Mouse (Mus musculus) kidney, adult 2 months (tissue): ENCODE measurements around the gene Tmem200c.

Experiments used
- CTCF ChIP-seq: fragments of 200-500 bp; conservative IDR thresholded peaks from 2 replicates; pipeline ENCODE4 v1.5.1; 2011; ENCODE audit warnings: low read depth, mild to moderate bottlenecking, control low read depth, low read length, moderate library complexity, mixed read lengths; ENCODE audit not compliant: insufficient read depth, insufficient read length
- POLR2A ChIP-seq: fragments of 200-500 bp; IDR thresholded peaks from one replicate; pipeline ENCODE4 v1.6.1; 2011; ENCODE audit warnings: low read depth, low read length, control low read depth

DNA sequence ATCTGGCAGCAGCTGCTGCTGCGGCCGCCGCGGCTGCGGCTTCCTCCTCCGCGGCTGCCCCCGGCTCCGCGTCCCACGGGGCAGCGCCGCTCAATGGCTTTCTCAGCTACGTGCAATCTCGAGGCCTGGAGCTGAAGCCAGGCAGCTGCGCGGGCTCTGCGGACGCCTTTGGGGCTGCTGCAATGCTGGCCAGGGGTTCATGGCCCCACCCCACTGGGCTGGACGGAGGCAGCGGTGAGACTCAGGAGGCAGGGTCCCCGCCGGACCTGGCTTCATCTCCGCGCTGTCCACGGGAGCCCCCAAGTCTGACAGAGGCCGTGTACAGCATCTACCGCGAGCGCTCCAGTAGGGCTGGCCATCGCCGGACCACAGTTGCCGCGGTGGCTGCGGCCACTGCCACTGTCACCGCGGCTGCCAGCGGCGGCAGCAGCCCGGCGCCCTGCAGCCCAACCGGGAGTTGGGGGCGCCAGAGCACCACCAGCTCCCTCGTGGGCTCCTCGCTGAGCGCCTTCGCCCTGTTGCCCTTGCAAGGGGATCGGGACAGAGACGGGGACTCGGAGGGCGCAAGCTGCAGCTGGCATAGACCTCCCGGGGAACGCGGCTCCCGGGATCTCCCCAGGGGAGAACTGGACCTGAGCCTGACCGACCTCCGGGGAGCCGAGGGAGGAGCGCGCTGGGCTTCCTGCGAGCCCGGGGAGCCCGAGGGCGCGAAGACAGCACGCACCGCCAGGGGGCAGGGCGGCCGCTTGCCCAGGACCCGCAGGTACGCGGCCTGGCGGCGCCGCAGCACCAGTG is 14.9 kb downstream of the Tmem200c start:
- no peak for TF ChIP-seq POLR2A
- no peak; the same call in 1 of the 2 replicates for TF ChIP-seq CTCF
